Mouse (Mus musculus) embryo, embryonic 10.5 days (tissue): ENCODE data around the gene Kcnip1.
A peak's percentile ranks its signal among the peaks of the same experiment; 100 is the strongest.

Experiments used
- DNase-seq: peaks from one replicate; pipeline ENCODE4 v3.0.0-alpha.2; 2015; ENCODE audit warnings: low spot score

The Kcnip1 gene

GRCm38 (mm10) chr11:33992938-33993337, at the start of gene Kcnip1:
TSS of gene Kcnip1 (minus strand) at chr11:33993152.
- DNase-seq, result no peak

GRCm38 (mm10) chr11:34040061-34040460, 47.1 kb upstream of the Kcnip1 start:
- no peak for DNase-seq

GRCm38 (mm10) chr11:34035909-34036658, 43.1 kb upstream of the Kcnip1 start:
- no peak for DNase-seq

- no peak for DNase-seq
These were observed 41.8 kb upstream of the Kcnip1 start for GRCm38 (mm10) chr11:34034794-34035193.

GRCm38 (mm10) chr11:34034008-34034505, 41.1 kb upstream of the Kcnip1 start:
- DNase-seq, result no peak

- DNase-seq, result no peak
These were observed 38.3 kb upstream of the Kcnip1 start for GRCm38 (mm10) chr11:34031015-34031805.

GRCm38 (mm10) chr11:34029658-34030057, 36.7 kb upstream of the Kcnip1 start:
- DNase-seq, result no peak

- no peak for DNase-seq
These were observed 32.1 kb upstream of the Kcnip1 start for GRCm38 (mm10) chr11:34025091-34025490.

- no peak for DNase-seq
These were observed 19.2 kb upstream of the Kcnip1 start for GRCm38 (mm10) chr11:34012007-34012652.

GRCm38 (mm10) chr11:34010859-34011172, 17.9 kb upstream of the Kcnip1 start:
- no peak for DNase-seq

GRCm38 (mm10) chr11:34010133-34010858, 17.3 kb upstream of the Kcnip1 start:
- DNase-seq, result no peak

GRCm38 (mm10) chr11:34009316-34010087, 16.6 kb upstream of the Kcnip1 start:
- no peak for DNase-seq

GRCm38 (mm10) chr11:34008702-34009101, 15.8 kb upstream of the Kcnip1 start:
- DNase-seq, result peak; percentile 75

GRCm38 (mm10) chr11:34008214-34008613, 15.3 kb upstream of the Kcnip1 start:
- DNase-seq, result no peak

- DNase-seq, result no peak
These were observed 14.7 kb upstream of the Kcnip1 start for GRCm38 (mm10) chr11:34007616-34008015.

GRCm38 (mm10) chr11:34002593-34002965, 9.6 kb upstream of the Kcnip1 start:
- no peak for DNase-seq

- DNase-seq, result peak; percentile 80
These were observed 9.1 kb upstream of the Kcnip1 start for GRCm38 (mm10) chr11:34001938-34002592.

- DNase-seq, result no peak
These were observed 7.5 kb upstream of the Kcnip1 start for GRCm38 (mm10) chr11:34000416-34000815.

GRCm38 (mm10) chr11:33998244-33998643, 5.3 kb upstream of the Kcnip1 start:
- DNase-seq, result no peak

- no peak for DNase-seq
These were observed 544 bp upstream of the Kcnip1 start for GRCm38 (mm10) chr11:33993496-33993895.

- no peak for DNase-seq
These were observed 3.0 kb downstream of the Kcnip1 start for GRCm38 (mm10) chr11:33990002-33990401.
